Mouse (Mus musculus) left cerebral cortex, adult 18-20 months (tissue): Measurements from ENCODE around the gene Ap4s1. TPM values are rescaled to one million over a fixed set of nuclear protein-coding genes. Genes with fewer than 3 reads are reported as not detected.

Experiments
- DNase-seq, 2 experiments: peaks; one replicate each; pipeline ENCODE4 v3.0.0; 2021 to 2022; ENCODE audit warnings: low spot score in 2 of 2, mixed read lengths in 1 of 2
- total RNA-seq, 2 experiments: library from RNA; stranded (reverse); gene quantifications; 2 replicates each; pipeline ENCODE4 v1.2.3; 2021

Ap4s1 gene
- total RNA-seq, 2 experiments from 2014 or later, result 62.4 to 64.3 TPM

GRCm38 (mm10) chr12:51703859-51704258 lies 13.0 kb downstream of the Ap4s1 start:
- DNase-seq, result no peak

GRCm38 (mm10) chr12:51704572-51704971 lies 13.7 kb downstream of the Ap4s1 start:
- DNase-seq, result no peak

- no peak for DNase-seq
These were observed 14.9 kb downstream of the Ap4s1 start for GRCm38 (mm10) chr12:51705778-51706177.

- no peak for DNase-seq
These were observed 15.9 kb downstream of the Ap4s1 start for GRCm38 (mm10) chr12:51706673-51707235.

GRCm38 (mm10) chr12:51708941-51709686 lies 18.3 kb downstream of the Ap4s1 start:
- DNase-seq, result peak; percentile 88 to 92

- DNase-seq, result no peak
These were observed 18.9 kb downstream of the Ap4s1 start for GRCm38 (mm10) chr12:51709741-51710140.

GRCm38 (mm10) chr12:51710154-51710553 lies 19.3 kb downstream of the Ap4s1 start:
- no peak for DNase-seq

- no peak for DNase-seq
These were observed 21.9 kb downstream of the Ap4s1 start for GRCm38 (mm10) chr12:51712685-51713084.

GRCm38 (mm10) chr12:51718617-51719016 lies 27.8 kb downstream of the Ap4s1 start:
- DNase-seq, result no peak

- DNase-seq, result no peak
These were observed 31.0 kb downstream of the Ap4s1 start for GRCm38 (mm10) chr12:51721836-51722235.

- DNase-seq, result peak; percentile 21 to 28
These were observed 38.2 kb downstream of the Ap4s1 start for GRCm38 (mm10) chr12:51729058-51729457.

GRCm38 (mm10) chr12:51729827-51730226 lies 39.0 kb downstream of the Ap4s1 start:
- no peak for DNase-seq

GRCm38 (mm10) chr12:51734605-51735211 lies 43.9 kb downstream of the Ap4s1 start:
- no peak for DNase-seq

- no peak for DNase-seq
These were observed 45.0 kb downstream of the Ap4s1 start for GRCm38 (mm10) chr12:51735840-51736271.

GRCm38 (mm10) chr12:51736381-51736780 lies 45.5 kb downstream of the Ap4s1 start:
- DNase-seq, result no peak

GRCm38 (mm10) chr12:51736807-51737206 lies 46.0 kb downstream of the Ap4s1 start:
- no peak for DNase-seq

GRCm38 (mm10) chr12:51741690-51742089 lies 50.9 kb downstream of the Ap4s1 start:
- DNase-seq, result no peak

GRCm38 (mm10) chr12:51744957-51745356 lies 54.1 kb downstream of the Ap4s1 start:
- DNase-seq, result no peak

- no peak for DNase-seq
These were observed 56.5 kb downstream of the Ap4s1 start for GRCm38 (mm10) chr12:51747348-51747747.

- no peak for DNase-seq
These were observed 65.2 kb downstream of the Ap4s1 start for GRCm38 (mm10) chr12:51755938-51756598.

- no peak for DNase-seq
These were observed 65.7 kb downstream of the Ap4s1 start for GRCm38 (mm10) chr12:51756599-51756961.

- DNase-seq, result no peak
These were observed 68.5 kb downstream of the Ap4s1 start for GRCm38 (mm10) chr12:51759374-51759773.
